Mouse (Mus musculus): ENCODE results near the gene Epn2. TPM values are rescaled to one million over a fixed set of nuclear protein-coding genes. Genes with fewer than 3 reads are reported as not detected.
A peak's percentile ranks its signal among the peaks of the same experiment; 100 is the strongest.

Epn2 gene
- polyA plus RNA-seq, 1 experiment from 2014 or later: 25.5 TPM

GRCm38 (mm10) chr11:61533571-61533970 lies 45.9 kb downstream of the Epn2 start:
- WGBS: 72% methylated on average over 5 of the region's 5 CpGs

GRCm38 (mm10) chr11:61532820-61533219 lies 46.7 kb downstream of the Epn2 start:
- Histone ChIP-seq H3K9ac (no peak overlapping the region), H3K4me1 (peaks cover 15% of the 10 kb centered on the region; the same call in 1 of the 2 replicates), H3K4me3 (replicated peaks) (no peak overlapping the region), H3K27ac (0 out of 2 replicates have a peak overlapping the region, but pooled peaks have one; percentile 22), H3K9me3 (replicated peaks) (no peaks in the 10 kb centered on the region), H3K36me3 (peaks cover 29% of the 10 kb centered on the region), H3K27me3 (no peaks in the 10 kb centered on the region), H3K4me2 (no peak overlapping the region)
- no peak for ATAC-seq (replicated peaks; ENCODE audit: low FRiP score)
- WGBS: 89% methylated on average over 2 of the region's 2 CpGs

More at GRCm38 (mm10) chr11:61533571-61533970, 45.9 kb downstream of the Epn2 start:
- Histone ChIP-seq H3K27me3 (no peaks in the 10 kb centered on the region), H3K27ac (peak overlapping the region; percentile 24; the same call in 1 of the 2 replicates), H3K4me2 (no peak overlapping the region), H3K36me3 (peaks cover 29% of the 10 kb centered on the region), H3K9me3 (replicated peaks) (no peaks in the 10 kb centered on the region), H3K9ac (no peak overlapping the region), H3K4me3 (replicated peaks) (no peak overlapping the region), H3K4me1 (peaks cover 15% of the 10 kb centered on the region; the same call in 1 of the 2 replicates)
- no peak; the same call in 1 of the 2 replicates for ATAC-seq (replicated peaks; ENCODE audit: low FRiP score)

GRCm38 (mm10) chr11:61529268-61529713 lies 50.2 kb downstream of the Epn2 start:
- Histone ChIP-seq H3K4me3 (replicated peaks) (no peak overlapping the region), H3K4me1 (peaks cover 15% of the 10 kb centered on the region; the same call in 1 of the 2 replicates), H3K9me3 (replicated peaks) (no peaks in the 10 kb centered on the region), H3K27ac (peak overlapping the region; percentile 77), H3K36me3 (peaks cover 34% of the 10 kb centered on the region), H3K27me3 (no peaks in the 10 kb centered on the region), H3K9ac (no peak overlapping the region), H3K4me2 (no peak overlapping the region)
- 44% methylated on average over 4 of the region's 4 CpGs for WGBS
- ATAC-seq (replicated peaks; ENCODE audit: low FRiP score): peak; percentile 49; the same call in 1 of the 2 replicates

- 88% methylated on average over 1 of the region's 1 CpGs for WGBS
- ATAC-seq (replicated peaks; ENCODE audit: low FRiP score): no peak
- Histone ChIP-seq H3K9me3 (replicated peaks) (no peaks in the 10 kb centered on the region), H3K36me3 (peaks cover 42% of the 10 kb centered on the region), H3K9ac (no peak overlapping the region), H3K27me3 (no peaks in the 10 kb centered on the region), H3K4me3 (replicated peaks) (no peak overlapping the region), H3K4me2 (no peak overlapping the region), H3K27ac (no peak overlapping the region), H3K4me1 (peaks cover 12% of the 10 kb centered on the region; the same call in 1 of the 2 replicates)
These were observed 52.6 kb downstream of the Epn2 start for GRCm38 (mm10) chr11:61526872-61527271.

GRCm38 (mm10) chr11:61519484-61520107 lies 59.9 kb downstream of the Epn2 start:
- H3K4me1 ChIP-seq: no peaks in the 10 kb centered on the region
- WGBS: 98% methylated on average over 3 of the region's 3 CpGs
- no peaks in the 10 kb centered on the region for H3K9me3 ChIP-seq (replicated peaks)

GRCm38 (mm10) chr11:61518871-61519270 lies 60.6 kb downstream of the Epn2 start:
- no peak for ATAC-seq (replicated peaks; ENCODE audit: low FRiP score)
- Histone ChIP-seq H3K27ac (no peak overlapping the region), H3K4me2 (no peak overlapping the region), H3K36me3 (peaks cover 84% of the 10 kb centered on the region), H3K4me1 (no peaks in the 10 kb centered on the region), H3K9ac (no peak overlapping the region), H3K9me3 (replicated peaks) (no peaks in the 10 kb centered on the region), H3K27me3 (no peaks in the 10 kb centered on the region), H3K4me3 (replicated peaks) (no peak overlapping the region)
- 86% methylated on average over 3 of the region's 3 CpGs for WGBS

More at GRCm38 (mm10) chr11:61519484-61520107, 59.9 kb downstream of the Epn2 start:
- ATAC-seq (replicated peaks; ENCODE audit: low FRiP score): no peak
- no peak overlapping the region for H3K4me2 ChIP-seq
- peaks cover 80% of the 10 kb centered on the region for H3K36me3 ChIP-seq
- H3K27ac ChIP-seq: no peak overlapping the region
- no peak overlapping the region for H3K9ac ChIP-seq
- no peak overlapping the region for H3K4me3 ChIP-seq (replicated peaks)
- no peaks in the 10 kb centered on the region for H3K27me3 ChIP-seq

GRCm38 (mm10) chr11:61517971-61518370 lies 61.5 kb downstream of the Epn2 start:
- no peak overlapping the region for H3K4me3 ChIP-seq (replicated peaks)
- no peak overlapping the region for H3K27ac ChIP-seq
- no peak overlapping the region for H3K9ac ChIP-seq
- no peak overlapping the region for H3K4me2 ChIP-seq
- 93% methylated on average over 1 of the region's 1 CpGs for WGBS
- no peaks in the 10 kb centered on the region for H3K4me1 ChIP-seq
- no peak for ATAC-seq (replicated peaks; ENCODE audit: low FRiP score)
- H3K36me3 ChIP-seq: peaks cover 86% of the 10 kb centered on the region
- no peaks in the 10 kb centered on the region for H3K27me3 ChIP-seq
- no peaks in the 10 kb centered on the region for H3K9me3 ChIP-seq (replicated peaks)

- no peak overlapping the region for H3K27ac ChIP-seq
- ATAC-seq (replicated peaks; ENCODE audit: low FRiP score): no peak
- WGBS: 43% methylated on average over 3 of the region's 3 CpGs
- H3K4me3 ChIP-seq (replicated peaks): no peak overlapping the region
- H3K9ac ChIP-seq: no peak overlapping the region
- H3K4me2 ChIP-seq: no peak overlapping the region
- no peaks in the 10 kb centered on the region for H3K4me1 ChIP-seq
- H3K27me3 ChIP-seq: no peaks in the 10 kb centered on the region
- H3K9me3 ChIP-seq (replicated peaks): no peaks in the 10 kb centered on the region
- peaks cover 78% of the 10 kb centered on the region for H3K36me3 ChIP-seq
These were observed 64.5 kb downstream of the Epn2 start for GRCm38 (mm10) chr11:61514953-61515352.

- H3K4me2 ChIP-seq: peak within 1 kb of the TSS; percentile 78
- H3K4me3 ChIP-seq (replicated peaks): peak within 1 kb of the TSS; percentile 70
- WGBS: under 1% methylated on average over 39 of the region's 39 CpGs
- H3K9ac ChIP-seq: peak within 1 kb of the TSS; percentile 55
- H3K4me1 ChIP-seq: peaks cover 21% of the 10 kb centered on the region
- ATAC-seq (replicated peaks; ENCODE audit: low FRiP score): peak; percentile 92
- peaks cover 3% of the 10 kb centered on the region; the same call in 1 of the 2 replicates for H3K36me3 ChIP-seq
- H3K9me3 ChIP-seq (replicated peaks): no peaks in the 10 kb centered on the region
- H3K27me3 ChIP-seq: no peaks in the 10 kb centered on the region
- peak within 1 kb of the TSS; percentile 80 for H3K27ac ChIP-seq
These were observed 74.7 kb downstream of the Epn2 start, which contains the start of gene B9d1 for GRCm38 (mm10) chr11:61504713-61505257. Gene B9d1 (plus strand): TSS chr11:61505144.

GRCm38 (mm10) chr11:61503933-61504332 lies 75.6 kb downstream of the Epn2 start:
- Histone ChIP-seq H3K27ac (no peak overlapping the region), H3K9ac (no peak overlapping the region), H3K4me1 (peaks cover 21% of the 10 kb centered on the region), H3K36me3 (no peaks in the 10 kb centered on the region), H3K4me2 (0 out of 2 replicates have a peak overlapping the region, but pooled peaks have one; percentile 78), H3K9me3 (replicated peaks) (no peaks in the 10 kb centered on the region), H3K27me3 (no peaks in the 10 kb centered on the region), H3K4me3 (replicated peaks) (no peak overlapping the region)
- 78% methylated on average over 8 of the region's 8 CpGs for WGBS
- no peak for ATAC-seq (replicated peaks; ENCODE audit: low FRiP score)

GRCm38 (mm10) chr11:61498736-61499504 lies 80.6 kb downstream of the Epn2 start:
- WGBS: 65% methylated on average over 6 of the region's 6 CpGs
- H3K9me3 ChIP-seq (replicated peaks): no peaks in the 10 kb centered on the region
- no peak overlapping the region for H3K27ac ChIP-seq
- ATAC-seq (replicated peaks; ENCODE audit: low FRiP score): no peak
- no peaks in the 10 kb centered on the region for H3K36me3 ChIP-seq
- no peak overlapping the region for H3K4me2 ChIP-seq
- H3K4me1 ChIP-seq: peaks cover 6% of the 10 kb centered on the region; the same call in 1 of the 2 replicates
- H3K9ac ChIP-seq: no peak overlapping the region
- H3K27me3 ChIP-seq: no peaks in the 10 kb centered on the region
- H3K4me3 ChIP-seq (replicated peaks): no peak overlapping the region

- no peak for ATAC-seq (replicated peaks; ENCODE audit: low FRiP score)
- H3K9ac ChIP-seq: no peak overlapping the region
- no peak overlapping the region for H3K27ac ChIP-seq
- peaks cover 15% of the 10 kb centered on the region for H3K4me1 ChIP-seq
- peaks cover 5% of the 10 kb centered on the region; the same call in 1 of the 2 replicates for H3K36me3 ChIP-seq
- 70% methylated on average over 1 of the region's 1 CpGs for WGBS
- H3K27me3 ChIP-seq: no peaks in the 10 kb centered on the region
- H3K4me2 ChIP-seq: no peak overlapping the region
- H3K9me3 ChIP-seq (replicated peaks): no peaks in the 10 kb centered on the region
- no peak overlapping the region for H3K4me3 ChIP-seq (replicated peaks)
These were observed 82.0 kb downstream of the Epn2 start for GRCm38 (mm10) chr11:61497490-61497889.

All from kidney, embryonic 15.5 days (tissue).